Mouse (Mus musculus) neural tube, embryonic 13.5 days (tissue): ENCODE results near the gene Ltbp2. TPM values are rescaled to one million over a fixed set of nuclear protein-coding genes. Genes with fewer than 3 reads are reported as not detected.

Source experiments
- ATAC-seq: fragments of 200-750 bp; cut with Nextera tagmentation; 2 replicates; pipeline ENCODE4 v1.8.0; 2017; ENCODE audit warnings: low read depth, mild to moderate bottlenecking, moderate TSS enrichment, moderate library complexity
- H3K27ac ChIP-seq: fragments of 300-500 bp; sonication (generic); replicated peaks from 2 replicates; pipeline ENCODE4 v1.5.1; 2015; ENCODE audit warnings: moderate library complexity, mild to moderate bottlenecking, inconsistent platforms
- H3K27me3 ChIP-seq: fragments of 300-500 bp; sonication (generic); 2 replicates; pipeline ENCODE4 v1.6.1; 2015; ENCODE audit warnings: mild to moderate bottlenecking, inconsistent platforms
- H3K36me3 ChIP-seq: fragments of 300-500 bp; sonication (generic); 2 replicates; pipeline ENCODE4 v1.6.1; 2015; ENCODE audit warnings: mild to moderate bottlenecking, inconsistent platforms
- H3K4me1 ChIP-seq: fragments of 300-500 bp; sonication (generic); replicated peaks from 2 replicates; pipeline ENCODE4 v1.6.1; 2015; ENCODE audit warnings: inconsistent platforms
- H3K4me2 ChIP-seq: fragments of 300-500 bp; sonication (generic); 2 replicates; pipeline ENCODE4 v1.6.1; 2015; ENCODE audit warnings: inconsistent platforms, mild to moderate bottlenecking, moderate library complexity
- H3K4me3 ChIP-seq: fragments of 300-500 bp; sonication (generic); 2 replicates; pipeline ENCODE4 v1.5.1; 2015; ENCODE audit warnings: mild to moderate bottlenecking, inconsistent platforms
- H3K9ac ChIP-seq: fragments of 300-500 bp; sonication (generic); 2 replicates; pipeline ENCODE4 v1.6.1; 2015; ENCODE audit warnings: moderate library complexity, mild to moderate bottlenecking, inconsistent platforms
- H3K9me3 ChIP-seq: fragments of 300-500 bp; sonication (generic); 2 replicates; pipeline ENCODE4 v1.6.1; 2016; ENCODE audit warnings: inconsistent platforms
- WGBS: fragments of 180-500 bp; shearing (Covaris S2); methylation state at CpG from one replicate; pipeline ENCODE4 v1.1.7; 2015; 5-methylcytosine and 5-hydroxymethylcytosine counted together
- polyA plus RNA-seq: library from polyadenylated mRNA; unstranded; fragments of >200 nt; fragmentation: Nextera tagmentation; extraction: Ambion mirVana; gene quantifications from 2 replicates; pipeline ENCODE4 v1.2.1, GENCODE M21; 2015

Ltbp2 gene
- 0.08 and 0.21 TPM in 2 replicates for polyA plus RNA-seq

- ATAC-seq: no peak
- H3K9me3 ChIP-seq: no peaks in the 10 kb centered on the region
- H3K4me1 ChIP-seq: peaks cover 15% of the 10 kb centered on the region
- WGBS: 3% methylated on average over 34 of the region's 34 CpGs
- H3K36me3 ChIP-seq: no peaks in the 10 kb centered on the region
- peak within 1 kb of the TSS; percentile 48 for H3K4me2 ChIP-seq
- H3K4me3 ChIP-seq: peak within 1 kb of the TSS; percentile 30
- no peak within 1 kb of the TSS for H3K27ac ChIP-seq
- H3K9ac ChIP-seq: peak within 1 kb of the TSS; percentile 17; the same call in 1 of the 2 replicates
- peaks cover 64% of the 10 kb centered on the region for H3K27me3 ChIP-seq
Observed at GRCm38 (mm10) chr12:84876481-84877121, at the start of gene Ltbp2. Gene Ltbp2 (minus strand): TSS chr12:84876532.

DNA sequence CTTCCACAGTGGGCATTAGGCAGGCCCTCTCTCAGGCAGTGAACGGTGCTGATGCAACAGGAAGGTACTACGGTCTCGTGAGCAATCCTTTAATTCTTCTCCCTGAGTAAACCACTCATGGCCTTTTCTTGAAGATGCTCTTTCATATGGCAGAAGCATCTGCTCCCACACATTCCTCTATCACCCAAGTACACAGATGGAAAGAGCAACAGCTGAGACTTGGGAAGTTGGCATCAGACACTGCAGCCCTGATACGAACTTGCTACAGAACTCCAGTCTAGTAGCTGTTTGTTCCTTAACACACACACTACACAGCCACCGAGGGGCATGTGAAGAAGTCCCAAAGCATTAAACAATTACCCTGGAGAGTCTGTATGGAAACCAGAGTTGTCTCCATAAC is 48.0 kb upstream of the Ltbp2 start:
- Histone ChIP-seq H3K9ac (no peak overlapping the region), H3K9me3 (no peaks in the 10 kb centered on the region), H3K4me2 (no peak overlapping the region), H3K27me3 (no peaks in the 10 kb centered on the region), H3K27ac (no peak overlapping the region), H3K4me1 (0 out of 2 replicates have a peak, but pooled peaks cover 7% of the 10 kb centered on the region), H3K4me3 (no peak overlapping the region), H3K36me3 (peaks cover 91% of the 10 kb centered on the region)
- 96% methylated on average over 5 of the region's 5 CpGs for WGBS
- no peak for ATAC-seq

DNA sequence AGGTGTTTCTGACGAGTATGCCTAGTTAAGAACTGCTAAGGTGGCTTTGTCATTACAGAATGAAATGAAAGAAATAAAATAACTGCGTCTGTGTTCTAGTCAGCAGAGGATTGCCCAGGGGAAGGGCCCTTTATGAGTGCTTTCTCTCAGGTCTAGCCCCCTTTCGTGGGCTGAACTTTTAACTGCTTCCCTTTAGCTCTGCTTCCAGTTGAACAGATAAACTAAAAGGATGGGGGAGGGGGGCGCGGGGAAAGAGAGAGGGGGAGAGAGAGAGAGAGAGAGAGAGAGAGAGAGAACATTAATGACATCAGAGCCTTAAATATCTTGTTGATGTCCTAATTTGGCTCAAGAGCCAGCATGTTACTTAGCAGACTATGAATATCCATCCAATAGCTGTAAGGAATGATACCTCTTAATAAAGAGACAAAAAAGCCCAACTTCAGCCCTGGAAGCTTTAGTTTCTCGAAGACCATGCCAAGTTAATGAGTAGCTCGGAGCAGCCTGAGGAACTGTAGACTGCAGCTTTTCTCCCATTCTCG is 45.6 kb upstream of the Ltbp2 start:
- H3K4me2 ChIP-seq: no peak overlapping the region
- H3K9ac ChIP-seq: no peak overlapping the region
- no peak overlapping the region for H3K4me3 ChIP-seq
- H3K36me3 ChIP-seq: peaks cover 90% of the 10 kb centered on the region
- H3K27ac ChIP-seq: no peak overlapping the region
- H3K9me3 ChIP-seq: no peaks in the 10 kb centered on the region
- ATAC-seq: no peak
- no peaks in the 10 kb centered on the region for H3K27me3 ChIP-seq
- 38% methylated on average over 8 of the region's 8 CpGs for WGBS
- H3K4me1 ChIP-seq: 0 out of 2 replicates have a peak, but pooled peaks cover 7% of the 10 kb centered on the region

DNA sequence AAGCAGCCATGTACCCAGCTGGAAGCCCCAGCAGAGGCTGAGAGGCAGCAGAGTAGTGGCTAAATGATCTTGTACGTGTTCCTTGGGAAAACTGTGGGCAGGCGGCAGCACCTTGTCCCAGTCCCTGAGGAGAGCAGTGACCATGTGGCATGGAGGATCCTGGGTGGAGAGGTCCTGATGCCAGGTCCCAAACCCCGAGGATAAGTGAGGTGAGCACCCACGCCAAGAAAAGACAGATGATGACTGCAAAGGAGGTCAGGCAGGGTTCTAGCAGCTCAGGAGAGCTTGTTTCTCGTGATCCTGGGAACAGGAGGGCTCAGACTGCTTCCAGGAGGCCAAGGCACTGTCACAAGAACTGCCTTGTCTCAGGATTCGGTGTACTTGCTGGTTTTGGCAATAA is 42.5 kb upstream of the Ltbp2 start:
- 85% methylated on average over 6 of the region's 6 CpGs for WGBS
- Histone ChIP-seq H3K9me3 (no peaks in the 10 kb centered on the region), H3K4me1 (0 out of 2 replicates have a peak, but pooled peaks cover 7% of the 10 kb centered on the region), H3K4me3 (no peak overlapping the region), H3K27ac (no peak overlapping the region), H3K9ac (no peak overlapping the region), H3K27me3 (no peaks in the 10 kb centered on the region), H3K36me3 (peaks cover 72% of the 10 kb centered on the region), H3K4me2 (no peak overlapping the region)
- no peak for ATAC-seq

- Histone ChIP-seq H3K4me2 (no peak overlapping the region), H3K9me3 (no peaks in the 10 kb centered on the region), H3K36me3 (peaks cover 67% of the 10 kb centered on the region), H3K27me3 (no peaks in the 10 kb centered on the region), H3K4me1 (peaks cover 7% of the 10 kb centered on the region; the same call in 1 of the 2 replicates), H3K9ac (no peak overlapping the region), H3K27ac (no peak overlapping the region), H3K4me3 (no peak overlapping the region)
- WGBS: 77% methylated on average over 3 of the region's 3 CpGs
- no peak for ATAC-seq
Observed at GRCm38 (mm10) chr12:84917799-84918198, 41.5 kb upstream of the Ltbp2 start.

GRCm38 (mm10) chr12:84914959-84915358 is 38.6 kb upstream of the Ltbp2 start:
- no peak overlapping the region for H3K27ac ChIP-seq
- H3K9me3 ChIP-seq: no peaks in the 10 kb centered on the region
- peaks cover 41% of the 10 kb centered on the region for H3K36me3 ChIP-seq
- H3K9ac ChIP-seq: no peak overlapping the region
- no peak overlapping the region for H3K4me3 ChIP-seq
- no peak for ATAC-seq
- WGBS: 91% methylated on average over 5 of the region's 5 CpGs
- H3K4me2 ChIP-seq: no peak overlapping the region
- peaks cover 6% of the 10 kb centered on the region; the same call in 1 of the 2 replicates for H3K4me1 ChIP-seq
- no peaks in the 10 kb centered on the region for H3K27me3 ChIP-seq

- no peaks in the 10 kb centered on the region for H3K27me3 ChIP-seq
- H3K4me3 ChIP-seq: no peak overlapping the region
- ATAC-seq: peak; percentile 53; the same call in 1 of the 2 replicates
- no peak overlapping the region for H3K4me2 ChIP-seq
- H3K36me3 ChIP-seq: peaks cover 21% of the 10 kb centered on the region
- H3K27ac ChIP-seq: no peak overlapping the region
- no peak overlapping the region for H3K9ac ChIP-seq
- WGBS: 79% methylated on average over 4 of the region's 4 CpGs
- H3K4me1 ChIP-seq: peaks cover 8% of the 10 kb centered on the region
- no peaks in the 10 kb centered on the region for H3K9me3 ChIP-seq
Observed at GRCm38 (mm10) chr12:84912652-84913104, 36.3 kb upstream of the Ltbp2 start.

- ATAC-seq: no peak
- no peak overlapping the region for H3K4me2 ChIP-seq
- no peaks in the 10 kb centered on the region for H3K27me3 ChIP-seq
- no peaks in the 10 kb centered on the region for H3K9me3 ChIP-seq
- H3K9ac ChIP-seq: no peak overlapping the region
- H3K4me1 ChIP-seq: peaks cover 14% of the 10 kb centered on the region
- H3K4me3 ChIP-seq: no peak overlapping the region
- H3K36me3 ChIP-seq: peaks cover 11% of the 10 kb centered on the region; the same call in 1 of the 2 replicates
- H3K27ac ChIP-seq: no peak overlapping the region
- WGBS: 64% methylated on average over 2 of the region's 2 CpGs
Observed at GRCm38 (mm10) chr12:84911640-84912039, 35.3 kb upstream of the Ltbp2 start.

DNA sequence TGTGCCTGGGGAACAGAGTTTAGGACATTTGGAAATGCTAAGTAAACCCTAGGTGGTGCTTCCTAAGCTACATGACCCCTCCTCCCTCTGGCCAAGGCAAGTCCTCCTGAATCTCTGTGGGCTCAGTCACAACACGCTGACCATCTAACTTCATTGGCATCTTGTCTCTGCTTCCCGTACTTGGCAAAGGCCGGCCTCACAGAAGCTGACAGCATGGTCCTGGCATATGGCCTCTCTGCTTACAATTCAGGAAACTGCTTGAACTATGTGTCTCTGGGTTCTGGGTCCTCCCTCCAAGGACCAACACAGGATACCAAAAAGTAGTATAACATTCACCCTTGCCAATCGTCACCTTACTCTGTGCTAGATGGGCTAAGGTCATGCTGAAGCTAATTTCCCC is 33.7 kb upstream of the Ltbp2 start:
- H3K4me3 ChIP-seq: no peak overlapping the region
- H3K27ac ChIP-seq: no peak overlapping the region
- H3K27me3 ChIP-seq: no peaks in the 10 kb centered on the region
- ATAC-seq: no peak
- no peak overlapping the region for H3K4me2 ChIP-seq
- H3K9me3 ChIP-seq: no peaks in the 10 kb centered on the region
- 0 out of 2 replicates have a peak, but pooled peaks cover under 1% of the 10 kb centered on the region for H3K36me3 ChIP-seq
- H3K9ac ChIP-seq: no peak overlapping the region
- 93% methylated on average over 4 of the region's 4 CpGs for WGBS
- peaks cover 14% of the 10 kb centered on the region for H3K4me1 ChIP-seq

DNA sequence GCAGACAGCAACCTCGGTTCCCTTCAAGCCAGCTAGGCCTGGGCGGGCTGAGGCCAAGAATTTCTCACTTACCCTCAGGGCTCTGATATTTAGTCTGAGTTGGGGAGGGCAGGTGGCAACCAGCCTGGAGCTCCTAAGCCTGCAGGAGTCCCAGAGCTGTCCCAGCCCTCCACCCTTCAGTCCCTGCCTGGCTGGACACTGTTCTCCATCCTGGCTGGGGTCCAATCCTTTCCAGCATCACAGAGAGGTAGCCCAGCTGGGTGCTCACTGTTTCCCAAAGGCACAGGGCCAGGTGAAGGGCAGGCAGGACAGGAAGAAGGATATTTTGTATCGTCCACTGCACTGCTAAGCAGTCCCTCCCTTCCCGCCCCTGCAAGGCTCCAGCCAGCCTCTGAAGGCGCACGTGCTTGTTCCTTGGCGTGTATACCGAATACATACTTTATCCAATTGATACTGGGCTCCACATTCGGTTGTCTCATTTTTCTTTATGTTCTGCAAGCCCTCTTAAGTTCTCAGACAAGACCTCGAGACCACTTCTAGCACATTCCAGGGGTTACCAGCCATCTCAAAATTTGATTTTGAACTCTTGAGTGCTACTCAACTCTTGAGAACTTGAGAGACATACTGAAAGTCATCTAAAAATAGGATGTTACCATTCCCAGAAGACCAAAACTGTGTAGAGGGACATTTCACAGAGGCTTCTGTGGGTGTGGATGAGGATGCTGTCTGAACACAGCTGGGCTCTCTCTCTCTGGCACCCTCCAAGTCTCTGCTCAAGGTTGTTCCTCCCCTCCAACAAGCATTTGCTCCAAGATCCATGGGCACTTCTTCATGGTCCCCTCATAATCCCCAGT is 31.5 kb upstream of the Ltbp2 start:
- no peak overlapping the region for H3K9ac ChIP-seq

DNA sequence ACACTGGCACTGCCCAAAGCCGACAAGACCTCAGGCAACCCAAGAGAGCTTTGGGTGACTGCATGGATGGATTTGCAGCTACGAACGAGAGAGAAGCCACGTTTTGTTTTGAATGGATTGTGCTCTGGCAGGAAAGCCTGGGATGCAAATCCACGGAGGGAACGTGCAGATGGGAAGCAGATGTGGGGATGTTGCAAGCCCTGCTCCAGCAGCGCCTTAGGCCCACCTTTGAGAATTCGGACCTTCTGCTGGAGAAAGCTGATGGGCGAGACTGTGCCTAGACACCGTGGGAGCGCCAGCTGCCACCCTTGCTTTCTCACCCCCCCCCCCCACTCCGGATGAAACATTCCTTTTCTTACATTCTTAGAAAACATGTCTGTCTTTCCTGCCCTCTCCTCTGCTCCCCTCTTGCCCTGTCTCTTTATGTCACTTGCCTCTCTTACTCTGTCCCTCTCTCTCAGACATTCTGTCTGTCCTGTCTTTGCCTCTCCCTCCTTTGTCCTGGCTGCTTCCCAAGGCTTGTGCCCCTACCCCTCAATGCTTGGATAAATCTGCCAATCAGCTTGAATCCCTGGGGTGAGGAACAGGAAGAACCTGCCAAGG is 30.8 kb upstream of the Ltbp2 start:
- Histone ChIP-seq H3K27ac (peak overlapping the region; percentile 24; the same call in 1 of the 2 replicates), H3K4me1 (peaks cover 12% of the 10 kb centered on the region), H3K4me2 (no peak overlapping the region), H3K9ac (no peak overlapping the region), H3K27me3 (no peaks in the 10 kb centered on the region), H3K4me3 (no peak overlapping the region), H3K36me3 (no peaks in the 10 kb centered on the region), H3K9me3 (no peaks in the 10 kb centered on the region)
- WGBS: 67% methylated on average over 12 of the region's 12 CpGs
- no peak; the same call in 1 of the 2 replicates for ATAC-seq

More for the DNA sequence above, 31.5 kb upstream of the Ltbp2 start:
- Histone ChIP-seq H3K4me3 (no peak overlapping the region), H3K4me1 (peaks cover 14% of the 10 kb centered on the region), H3K4me2 (no peak overlapping the region), H3K9me3 (no peaks in the 10 kb centered on the region), H3K27me3 (no peaks in the 10 kb centered on the region), H3K36me3 (no peaks in the 10 kb centered on the region), H3K27ac (peak overlapping the region; percentile 24; the same call in 1 of the 2 replicates)
- peak; percentile 56 for ATAC-seq
- WGBS: 73% methylated on average over 10 of the region's 10 CpGs
